Mouse (Mus musculus): ENCODE data around the gene Grin3b.
"Not testable (repeated sequence)": the region's sequence is repeated elsewhere in the genome, so short reads cannot be mapped to it uniquely, and the experiment has no call there.

DNA sequence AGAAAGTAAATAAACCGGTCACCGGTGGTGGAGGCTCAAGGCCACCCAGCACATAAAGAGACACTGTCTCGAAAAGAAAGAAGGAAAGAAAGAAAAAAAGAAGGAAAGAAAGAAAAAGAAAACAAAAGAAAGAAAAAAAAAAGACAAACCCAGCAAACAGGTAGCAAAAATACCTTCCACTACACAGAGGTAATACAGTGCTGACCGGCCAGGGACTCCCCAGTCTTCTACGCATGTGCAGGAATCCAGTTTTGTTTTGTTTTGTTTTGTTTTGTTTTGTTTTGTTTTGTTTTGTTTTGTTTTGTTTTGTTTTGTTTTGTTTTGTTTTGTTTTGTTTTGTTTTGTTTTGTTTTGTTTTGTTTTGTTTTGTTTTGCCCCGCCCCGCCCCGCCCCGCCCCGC lies 11.1 kb upstream of the Grin3b start:
- TF ChIP-seq CTCF (IDR thresholded peaks at IDR 0.05; ENCODE audit: control insufficient read depth, insufficient read depth, low read length); POLR2A (IDR thresholded peaks at IDR 0.05; ENCODE audit: borderline replicate concordance, control insufficient read depth, low read depth, low read length): not testable (repeated sequence)

All from bone marrow, adult 2 months (tissue).